Mouse (Mus musculus) ES-E14 (cell line): ENCODE data around the gene Hspa1a. TPM values are rescaled to one million over a fixed set of nuclear protein-coding genes. Genes with fewer than 3 reads are reported as not detected.

ENCODE experiments used
- DNase-seq: peaks from one replicate; pipeline ENCODE4 v3.0.0-alpha.2; 2013; ENCODE audit warnings: low read depth, low spot score
- H3K27ac ChIP-seq: 2 replicates; pipeline ENCODE4 v1.5.1; 2012; ENCODE audit warnings: low read depth, mild to moderate bottlenecking, low read length, moderate library complexity, mixed read lengths; ENCODE audit not compliant: poor library complexity, insufficient read depth, severe bottlenecking
- H3K36me3 ChIP-seq: 2 replicates; pipeline ENCODE4 v1.6.1; 2012; ENCODE audit warnings: mild to moderate bottlenecking, low read length, moderate library complexity, mixed read lengths; ENCODE audit not compliant: control insufficient read depth, poor library complexity, insufficient read depth, severe bottlenecking
- H3K4me1 ChIP-seq, 2 experiments: fragments of 150-350 bp in 1 of 2; sonication (generic) in 1 of 2; 2 replicates each; pipeline ENCODE4 v1.6.1; 2012; ENCODE audit warnings: low read length in 2 of 2, mild to moderate bottlenecking in 1 of 2, mixed read lengths in 1 of 2; ENCODE audit not compliant: control insufficient read depth in 2 of 2, insufficient read depth in 2 of 2, poor library complexity in 1 of 2
- H3K4me3 ChIP-seq, 2 experiments: fragments of 150-350 bp in 1 of 2; sonication (generic) in 1 of 2; 2 replicates each; pipeline ENCODE4 v1.5.1; 2012; ENCODE audit warnings: low read length in 2 of 2, low read depth in 1 of 2, mild to moderate bottlenecking in 1 of 2, mixed read lengths in 1 of 2; ENCODE audit not compliant: insufficient read depth in 1 of 2, poor library complexity in 1 of 2, severe bottlenecking in 1 of 2
- H3K9ac ChIP-seq: 2 replicates; pipeline ENCODE4 v1.6.1; 2012; ENCODE audit warnings: low read depth, mild to moderate bottlenecking, low read length, mixed read lengths; ENCODE audit not compliant: poor library complexity, insufficient read depth, severe bottlenecking
- H3K9me3 ChIP-seq: fragments of 150-350 bp; sonication (generic); 2 replicates; pipeline ENCODE4 v1.6.1; 2012; ENCODE audit warnings: low read depth, mild to moderate bottlenecking, low read length; ENCODE audit not compliant: control insufficient read depth, insufficient read depth
- CHD2 ChIP-seq: IDR thresholded peaks from 2 replicates; pipeline ENCODE4 v1.6.1; 2014; ENCODE audit warnings: mild to moderate bottlenecking, low read depth, low read length, inconsistent platforms
- HCFC1 ChIP-seq: IDR thresholded peaks from 2 replicates; pipeline ENCODE4 v1.6.1; 2012; ENCODE audit warnings: low read length, inconsistent platforms, borderline replicate concordance; ENCODE audit not compliant: insufficient read depth
- MAFK ChIP-seq: IDR thresholded peaks from 2 replicates; pipeline ENCODE4 v1.6.1; 2014; ENCODE audit warnings: mild to moderate bottlenecking, low read depth, low read length, inconsistent platforms; ENCODE audit not compliant: insufficient read depth
- ZC3H11A ChIP-seq: IDR thresholded peaks from 2 replicates; pipeline ENCODE4 v1.6.1; 2012; ENCODE audit warnings: low read depth, mild to moderate bottlenecking, inconsistent platforms, low read length, borderline replicate concordance
- ZNF384 ChIP-seq: IDR thresholded peaks from 2 replicates; pipeline ENCODE4 v1.6.1; 2012; ENCODE audit warnings: low read depth, low read length, inconsistent platforms
- in situ Hi-C, 2 experiments: fragments of 600-800 bp; cut with MboI; formaldehyde crosslinking; loops; one replicate each; pipeline ENCODE4 v1.15.1; 2025; ENCODE audit warnings: low sequenced_read_pairs in 2 of 2, inconsistent platforms in 1 of 2; ENCODE audit not compliant: unreplicated experiment in 2 of 2
- total RNA-seq: library from RNA; depleted of rRNA; stranded (reverse); fragments of 300-350 nt; gene quantifications from 2 replicates; pipeline ENCODE4 v1.2.3, GENCODE M21; 2012

Gene Hspa1a
- total RNA-seq, 1 experiment, result 5.9 TPM

GRCm38 (mm10) chr17:34952378-34953040 is 19.4 kb downstream of the Hspa1a start:
- H3K9me3 ChIP-seq, result no peaks in the 10 kb centered on the region
- in situ Hi-C loops, result no loop called here
- TF ChIP-seq MAFK (no peak), ZNF384 (peak; percentile 90), HCFC1 (peak; percentile 37; the same call in 1 of the 2 replicates)
- no peak for DNase-seq
- H3K4me1 ChIP-seq, result no peaks in the 10 kb centered on the region
- peak overlapping the region; percentile 96 for H3K27ac ChIP-seq
- peak overlapping the region; percentile 100 for H3K9ac ChIP-seq
- H3K4me3 ChIP-seq, result peak overlapping the region; percentile 75 to 97
- peaks cover 27% of the 10 kb centered on the region for H3K36me3 ChIP-seq

GRCm38 (mm10) chr17:34951636-34952377 is 20.1 kb downstream of the Hspa1a start:
- Histone ChIP-seq H3K4me3 (peak overlapping the region; percentile 75 to 97), H3K9ac (peak overlapping the region; percentile 100), H3K27ac (peak overlapping the region; percentile 96), H3K9me3 (no peaks in the 10 kb centered on the region), H3K4me1 (no peaks in the 10 kb centered on the region), H3K36me3 (peaks cover 27% of the 10 kb centered on the region)
- TF ChIP-seq HCFC1 (peak; percentile 25; the same call in 1 of the 2 replicates), ZC3H11A (no peak), MAFK (no peak)
- no peak for DNase-seq
- in situ Hi-C loops, result no loop called here

- Histone ChIP-seq H3K9me3 (no peaks in the 10 kb centered on the region), H3K27ac (peak overlapping the region; percentile 96), H3K4me1 (no peaks in the 10 kb centered on the region), H3K36me3 (peaks cover 27% of the 10 kb centered on the region), H3K4me3 (peak overlapping the region; percentile 75 to 97), H3K9ac (peak overlapping the region; percentile 100)
- TF ChIP-seq MAFK (no peak), HCFC1 (no peak), ZNF384 (peak; percentile 65; the same call in 1 of the 2 replicates)
- in situ Hi-C loops, result no loop called here
- no peak for DNase-seq
These were observed 21.2 kb downstream of the Hspa1a start for GRCm38 (mm10) chr17:34950514-34951455.

GRCm38 (mm10) chr17:34949553-34949969 is 22.4 kb downstream of the Hspa1a start:
- peaks cover 27% of the 10 kb centered on the region for H3K36me3 ChIP-seq
- H3K4me1 ChIP-seq, result no peaks in the 10 kb centered on the region
- DNase-seq, result no peak
- H3K27ac ChIP-seq, result peak overlapping the region; percentile 12
- in situ Hi-C loops, result no loop called here
- no peak for TF ChIP-seq ZC3H11A
- TF ChIP-seq CHD2, result 0 out of 2 replicates have a peak, but pooled peaks have one; percentile 7
- peak overlapping the region; percentile 100; the same call in 1 of the 2 replicates for H3K9ac ChIP-seq
- peak overlapping the region in 1 of 2 experiments; percentile 97; a peak in 1 of 4 replicates for H3K4me3 ChIP-seq
- H3K9me3 ChIP-seq, result no peaks in the 10 kb centered on the region
